Mouse (Mus musculus): ENCODE measurements at regions not wholly inside any gene's neighbourhood (a gene's known extent, or its start where the extent isn't known, plus 50 kb on each side); places are given as distances from the start of the nearest gene placed in this dataset.
"Not testable (repeated sequence)": the region's sequence is repeated elsewhere in the genome, so short reads cannot be mapped to it uniquely, and the experiment has no call there.

DNA sequence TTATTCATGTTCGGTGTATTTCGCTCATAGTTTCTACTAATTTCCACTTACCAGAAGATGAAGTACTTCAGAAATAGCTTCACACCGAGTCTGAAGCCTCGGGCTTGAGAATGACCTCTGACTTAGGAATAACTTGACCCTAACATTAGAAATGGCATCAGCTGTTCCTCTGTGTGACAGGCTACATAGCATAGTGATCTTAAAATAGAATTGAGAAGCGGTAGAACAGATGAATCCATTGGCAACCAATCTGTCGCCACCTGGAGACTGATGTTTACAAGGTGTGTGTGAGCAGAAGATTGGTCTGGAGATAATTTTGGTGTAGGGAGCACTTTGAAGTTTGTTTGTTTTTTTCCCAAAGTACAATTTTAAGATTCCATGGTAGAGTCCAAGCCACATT is 60.9 kb upstream of the Ahi1 start:
- no peak for DNase-seq

DNA sequence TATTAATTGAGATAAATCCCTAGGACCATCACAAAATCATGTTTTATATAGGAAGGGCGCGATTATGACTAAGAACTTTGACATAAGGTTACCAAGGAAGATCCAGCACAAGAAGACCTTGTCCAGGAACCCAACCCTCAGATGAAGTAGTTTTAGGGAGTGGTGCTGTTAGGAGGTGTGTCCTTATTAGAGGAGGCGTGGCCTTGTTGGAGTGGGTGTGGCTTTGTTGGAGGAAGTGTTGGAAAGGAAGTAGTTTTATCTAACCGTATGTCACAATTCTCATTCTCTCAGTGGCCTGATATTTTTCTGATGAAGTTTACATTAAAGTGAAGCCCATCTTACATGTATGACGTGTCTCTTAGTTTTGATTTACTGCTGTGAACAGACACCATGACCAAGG is 68.7 kb upstream of the Ahi1 start:
- no peak for DNase-seq

DNA sequence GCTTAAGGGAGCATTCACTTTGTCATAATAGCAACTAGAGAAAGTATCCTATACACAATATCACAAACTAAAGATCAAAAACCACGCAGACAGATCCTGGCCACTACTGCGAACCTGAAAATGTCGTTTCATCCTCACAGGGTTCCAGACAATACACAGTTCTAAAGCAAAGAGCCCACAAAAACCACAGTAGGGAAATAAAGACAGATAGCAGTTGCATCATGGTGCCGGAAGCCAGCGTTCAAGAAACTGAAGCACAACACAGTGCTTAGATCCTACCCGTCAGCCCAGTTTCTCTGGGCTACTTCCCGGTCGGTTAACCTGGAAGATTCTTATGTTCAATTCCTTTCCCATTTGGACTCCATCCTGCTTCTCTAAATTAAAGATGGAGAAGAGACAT is 69.7 kb upstream of the Ahi1 start:
- no peak for DNase-seq

DNA sequence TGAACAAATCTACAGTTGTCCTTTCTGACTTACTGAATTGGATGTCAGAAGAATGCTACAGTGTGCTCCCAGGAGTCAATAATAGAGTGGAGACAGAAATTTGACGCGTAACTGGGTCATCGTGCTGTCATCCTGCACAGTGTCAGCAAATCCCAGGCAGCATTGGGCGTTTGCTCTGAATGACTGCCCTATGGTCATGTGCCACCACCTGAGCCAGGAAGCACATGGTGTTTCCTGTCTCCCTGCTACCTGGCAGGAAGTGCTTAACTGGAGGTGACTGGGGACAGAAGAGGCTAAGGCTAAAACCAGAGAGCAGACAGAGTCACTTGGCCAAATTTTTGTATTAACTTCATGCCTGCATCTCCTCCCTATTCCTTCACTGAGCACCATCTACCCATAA is 72.1 kb upstream of the Ahi1 start:
- DNase-seq: no peak

DNA sequence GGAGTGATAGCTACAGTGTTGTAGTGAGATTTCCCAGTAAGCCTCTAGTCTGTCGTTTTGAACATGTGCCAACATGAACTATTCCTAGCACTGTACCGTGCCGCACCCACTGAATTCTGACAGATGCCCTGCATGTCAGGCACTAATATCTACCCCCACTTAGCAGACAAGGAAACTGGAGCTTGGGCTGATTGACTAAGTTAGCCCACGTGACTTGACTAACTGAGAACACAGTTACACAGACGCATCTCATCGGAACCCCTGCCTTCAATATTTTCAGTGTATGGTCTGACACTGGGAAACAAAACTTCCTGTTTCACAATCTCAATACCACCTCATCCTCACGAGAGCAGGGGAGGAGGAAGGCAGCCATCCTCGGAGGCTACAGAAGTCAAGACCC is 72.9 kb upstream of the Ahi1 start:
- DNase-seq: no peak

DNA sequence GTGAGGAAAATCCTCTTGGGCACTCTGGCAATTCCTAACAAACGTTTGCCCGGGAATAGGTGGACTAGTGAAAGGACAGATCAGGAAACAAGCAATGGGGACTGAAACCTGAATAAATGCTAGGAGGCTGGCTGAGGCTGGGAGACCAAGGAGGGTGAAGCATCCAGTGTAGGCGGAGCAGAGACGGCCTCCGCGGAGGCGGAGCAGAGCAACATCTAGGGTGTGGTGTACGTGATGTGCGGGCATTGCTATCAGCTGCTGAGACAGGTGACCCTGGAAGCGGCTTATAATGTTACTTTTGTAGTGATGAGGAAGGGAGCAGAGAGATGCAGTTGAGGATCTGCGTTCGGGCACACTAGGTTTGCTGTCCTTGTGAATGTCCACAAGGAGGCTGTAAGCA is 85.3 kb upstream of the Ahi1 start:
- no peak for DNase-seq

DNA sequence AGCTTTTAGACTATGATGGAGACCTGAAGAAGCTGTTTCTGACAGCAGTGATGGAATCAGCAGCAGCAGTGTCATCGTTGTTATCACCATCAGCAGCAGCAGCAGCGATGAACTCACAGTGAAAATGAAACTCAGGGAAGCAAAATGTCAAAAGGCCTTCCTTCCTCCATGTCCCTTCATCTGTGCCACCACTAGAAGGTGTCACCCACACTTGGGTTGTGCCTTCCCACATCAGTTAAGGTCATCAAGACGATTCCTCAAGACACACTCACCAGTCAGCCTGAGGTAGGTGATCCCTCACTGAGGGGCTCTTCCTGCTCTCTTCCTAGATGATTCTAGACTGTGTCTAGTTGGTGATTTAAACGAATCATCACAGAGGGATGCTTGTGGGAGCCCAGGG is 87.3 kb upstream of the Ahi1 start:
- no peak for DNase-seq

DNA sequence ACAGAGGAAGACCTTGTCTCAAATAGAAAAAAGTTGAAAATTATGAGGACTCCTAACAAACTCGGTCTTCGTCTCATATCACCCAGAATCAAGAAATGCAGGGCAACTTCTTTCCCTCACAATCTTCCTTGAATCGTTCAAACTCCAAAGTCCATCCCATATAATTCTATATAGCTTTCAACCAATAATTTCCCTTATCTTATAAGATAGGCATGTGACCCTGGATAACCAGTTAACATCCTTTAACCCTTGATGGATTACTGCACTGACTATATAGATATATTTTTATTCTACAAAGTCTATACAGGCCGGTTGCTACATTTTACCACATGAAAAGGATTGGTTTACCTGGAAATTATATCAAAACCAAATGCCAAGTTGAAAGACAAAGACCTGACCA is 94.9 kb upstream of the Ahi1 start:
- no peak for DNase-seq

DNA sequence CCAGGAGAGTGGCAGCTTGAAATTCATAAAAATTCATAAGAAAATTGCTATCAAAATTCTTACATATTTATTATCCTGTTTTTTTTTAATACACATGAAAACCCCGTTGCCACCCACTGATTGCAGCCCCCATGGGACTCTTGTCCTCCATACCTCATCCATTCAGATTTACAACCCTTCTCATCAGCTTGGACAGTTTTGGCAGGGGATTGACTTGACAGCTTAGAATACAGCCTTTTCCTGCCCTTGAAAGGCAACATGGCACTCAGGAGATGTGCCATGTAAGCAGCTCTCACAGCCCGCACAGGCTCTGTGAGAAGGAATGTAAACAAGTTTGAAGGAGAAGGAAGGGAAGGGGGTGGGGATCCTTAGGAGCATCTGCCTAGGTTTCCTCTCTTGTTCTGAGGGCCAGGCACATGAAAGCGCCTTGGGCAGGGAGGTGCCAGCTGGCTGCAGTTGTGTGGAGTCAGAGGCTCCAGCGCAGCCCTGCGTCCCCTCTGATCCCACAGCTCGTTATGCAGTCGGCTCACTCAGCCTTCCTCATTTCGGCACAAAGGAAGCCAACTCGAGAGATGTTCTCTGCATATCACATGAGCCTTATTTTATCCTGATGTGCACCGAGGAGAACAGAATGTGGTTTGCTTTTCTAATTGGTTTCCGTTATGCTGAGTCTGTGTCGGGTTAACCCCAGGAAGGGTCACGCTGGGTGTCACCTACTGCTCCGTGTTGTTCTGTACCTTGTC is 97.6 kb upstream of the Ahi1 start:
- DNase-seq: peak in 1 of 2 experiments; percentile 40

DNA sequence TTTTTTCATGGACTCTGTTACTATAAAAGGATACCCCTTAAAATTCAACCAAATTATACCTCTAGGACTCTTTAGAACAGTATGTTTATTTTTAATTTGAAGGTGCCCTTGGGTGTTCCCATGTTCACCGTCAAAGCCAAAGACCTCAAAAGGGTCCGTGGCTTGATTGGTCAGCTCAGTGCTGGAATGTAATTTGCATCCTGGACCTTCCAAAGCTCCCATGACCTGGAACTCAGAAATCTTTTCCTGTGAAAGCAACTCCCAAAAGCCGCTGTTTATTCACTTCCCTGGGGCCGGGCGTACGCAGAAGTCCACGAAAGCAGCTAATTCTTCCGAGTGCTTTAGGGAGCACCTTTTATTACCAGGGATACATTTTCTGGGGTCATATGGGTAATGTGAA is 105.1 kb upstream of the Ahi1 start:
- peak; percentile 29 to 71 for DNase-seq

DNA sequence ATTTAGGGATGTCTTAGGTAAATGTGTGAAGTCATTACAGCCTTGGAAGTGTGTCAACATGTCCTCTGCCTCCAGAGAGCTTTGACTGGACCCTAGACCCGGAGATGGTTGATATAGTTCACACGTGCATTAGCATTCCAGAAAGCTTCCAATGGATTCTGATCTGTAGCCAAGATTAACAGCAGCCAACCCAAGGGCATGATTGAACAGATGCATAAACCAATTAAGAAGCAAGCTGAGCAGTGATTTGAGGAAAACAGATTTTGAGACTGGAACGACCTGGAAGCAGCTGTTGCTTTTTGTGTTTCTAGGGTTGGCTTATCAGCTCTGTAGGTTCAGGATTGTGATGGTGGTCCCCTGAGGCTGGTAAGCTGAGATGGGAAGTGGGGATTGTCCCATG is 109.1 kb upstream of the Ahi1 start:
- no peak for DNase-seq

DNA sequence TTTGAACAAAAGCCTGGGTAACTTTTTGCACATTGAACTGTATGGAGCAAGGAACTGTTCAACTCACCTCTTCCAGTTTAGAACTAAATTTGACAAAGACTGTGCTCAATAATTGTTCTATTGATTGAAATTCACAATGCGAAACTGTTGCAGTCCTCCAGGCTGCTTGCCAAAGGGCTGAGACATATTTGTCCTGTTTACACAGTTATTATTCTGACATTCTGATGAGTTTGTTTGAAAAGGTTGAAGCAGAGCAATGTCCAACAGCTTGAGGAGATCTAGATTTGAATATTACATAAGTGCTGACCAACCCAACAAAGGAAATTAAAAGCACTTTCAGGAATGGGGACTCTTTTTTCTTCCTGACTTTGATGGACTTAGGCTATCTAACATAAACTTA is 110.2 kb upstream of the Ahi1 start:
- peak in 1 of 2 experiments; percentile 27 for DNase-seq

DNA sequence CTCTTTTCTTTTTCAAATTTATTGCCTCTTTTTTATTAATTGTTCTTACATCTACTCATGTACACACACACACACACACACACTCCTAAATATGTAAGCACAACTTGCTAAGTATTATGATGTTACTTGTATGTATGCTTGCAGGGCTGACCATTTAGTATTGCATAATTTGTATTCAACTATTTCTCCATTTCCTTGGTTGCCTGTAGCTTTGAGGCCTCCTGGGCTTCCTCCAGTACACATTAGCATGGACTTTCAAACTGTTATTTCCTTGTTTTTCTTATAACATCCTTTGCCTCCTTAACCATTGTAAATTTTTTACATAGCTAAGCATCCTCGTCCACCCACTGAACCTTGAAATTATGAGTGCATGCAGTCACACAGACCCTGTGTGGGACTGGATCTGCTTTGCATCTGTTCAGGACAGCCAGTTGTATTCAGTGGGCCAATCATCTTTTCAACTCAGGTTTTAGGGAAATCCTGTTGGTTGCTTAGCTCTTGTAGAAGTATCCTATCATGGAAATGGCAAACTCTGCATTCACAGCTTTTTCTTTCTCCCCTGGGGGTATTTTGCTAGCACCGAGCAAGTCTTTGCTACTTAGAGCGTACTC is 110.8 kb upstream of the Ahi1 start:
- peak; percentile 28 to 66 for DNase-seq

DNA sequence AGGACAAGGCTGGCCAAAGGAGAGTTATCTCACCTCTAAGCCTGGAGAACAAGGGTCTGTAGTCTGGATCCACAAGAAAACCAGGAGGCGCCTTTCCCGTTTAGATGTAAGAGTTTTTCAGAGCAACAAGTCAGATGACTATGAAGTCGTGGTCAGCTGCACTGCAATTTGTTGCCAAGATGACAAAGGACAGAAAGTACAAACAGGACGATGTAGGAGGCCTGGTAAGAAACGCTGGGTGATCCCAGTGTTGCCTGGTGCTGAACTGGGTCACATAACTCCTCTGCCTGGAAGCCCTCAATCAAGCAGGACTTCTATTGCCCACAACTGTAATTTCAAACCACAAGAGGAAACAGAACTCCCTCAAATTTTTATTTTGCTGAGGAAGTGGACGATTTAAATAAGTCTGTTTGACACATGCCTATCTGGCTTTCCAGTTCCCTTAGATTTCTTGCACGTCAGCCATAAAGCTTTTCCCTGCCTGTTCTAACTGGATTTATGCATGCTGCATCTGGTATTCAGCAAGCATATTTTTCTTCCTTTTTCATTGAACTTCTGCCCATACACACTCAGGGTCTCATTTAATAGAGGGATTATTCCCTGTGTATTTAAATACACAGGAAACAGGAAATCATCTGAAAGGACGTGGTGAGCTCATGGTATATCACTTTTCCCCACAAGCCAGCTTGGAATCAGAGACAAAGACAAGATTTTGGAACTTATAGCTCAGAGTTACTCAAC is 113.5 kb upstream of the Ahi1 start:
- DNase-seq: peak; percentile 51 to 71

DNA sequence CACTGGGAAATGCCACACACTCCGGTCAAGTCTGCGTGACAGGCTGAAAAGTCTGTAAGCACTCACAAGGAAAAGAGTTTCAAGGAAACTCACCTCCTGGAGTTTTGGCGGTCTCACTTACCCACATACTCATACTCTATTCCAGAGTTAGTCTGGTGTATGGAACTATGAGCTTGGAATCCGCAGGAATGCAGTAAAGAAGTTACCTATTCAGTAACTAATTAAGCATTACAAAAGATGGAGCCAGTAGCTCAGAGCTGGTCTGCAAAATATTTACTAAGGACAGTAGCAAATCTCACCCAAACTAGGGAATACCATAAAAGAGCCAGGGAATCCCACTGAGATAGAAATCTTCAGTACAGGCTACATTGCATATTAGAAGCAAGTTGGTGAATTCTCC is 111.9 kb upstream of the Pde7b start:
- not testable (repeated sequence) for DNase-seq

DNA sequence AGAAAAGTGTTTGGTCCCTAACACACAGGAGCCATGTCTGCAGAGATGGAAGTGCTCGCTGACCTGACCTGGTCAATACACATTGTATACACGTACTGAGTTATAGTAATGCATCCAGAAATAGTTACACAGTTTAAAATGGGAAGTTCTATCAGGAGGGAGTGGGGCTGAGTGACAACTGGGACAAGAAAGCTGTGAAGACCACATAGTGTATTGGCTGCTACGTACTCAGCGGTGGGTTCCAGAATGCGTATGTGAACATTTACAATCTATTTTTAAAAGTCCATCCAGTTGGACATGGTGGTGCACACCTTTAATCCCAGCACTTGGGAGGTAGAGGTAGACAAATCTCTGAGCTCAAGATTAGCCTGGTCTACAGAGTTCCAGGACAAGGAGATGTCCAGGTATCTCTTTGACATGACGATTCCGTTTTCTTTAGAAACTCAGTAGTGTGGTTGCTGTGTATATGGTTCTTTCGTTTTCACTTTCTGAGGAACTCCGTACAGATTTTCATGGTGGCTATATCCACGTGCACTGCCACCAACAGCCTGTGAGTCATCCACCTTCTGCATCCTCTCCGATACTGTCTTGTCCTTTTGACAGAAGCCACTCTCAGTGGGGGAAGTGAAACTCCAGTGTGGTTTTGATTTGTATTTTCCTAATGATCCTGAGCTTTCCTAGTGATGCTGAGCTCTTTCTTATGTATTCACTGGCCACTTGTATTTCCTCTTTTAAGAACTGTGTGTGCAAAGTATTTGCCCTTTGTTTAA is 110.1 kb upstream of the Pde7b start:
- no peak for DNase-seq

DNA sequence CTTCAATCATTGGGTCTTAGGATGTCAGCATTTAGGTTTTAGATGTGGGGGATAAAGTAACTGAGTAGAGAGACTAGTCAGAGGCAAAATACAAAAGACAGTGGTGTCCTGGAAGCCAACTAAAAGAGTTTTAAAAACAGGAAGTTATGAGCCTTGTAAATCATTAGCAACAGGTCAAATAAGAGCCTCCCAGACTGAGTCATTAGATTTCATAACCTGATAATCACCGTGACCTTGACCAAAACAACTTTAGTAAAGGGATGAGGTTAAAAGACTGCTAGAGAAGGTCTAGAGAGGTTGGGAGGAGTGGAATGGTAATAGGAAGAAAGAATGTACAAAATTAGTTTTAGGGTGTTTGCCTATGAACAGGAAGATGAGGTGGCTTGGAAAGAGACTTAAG is 103.4 kb upstream of the Pde7b start:
- DNase-seq: no peak

DNA sequence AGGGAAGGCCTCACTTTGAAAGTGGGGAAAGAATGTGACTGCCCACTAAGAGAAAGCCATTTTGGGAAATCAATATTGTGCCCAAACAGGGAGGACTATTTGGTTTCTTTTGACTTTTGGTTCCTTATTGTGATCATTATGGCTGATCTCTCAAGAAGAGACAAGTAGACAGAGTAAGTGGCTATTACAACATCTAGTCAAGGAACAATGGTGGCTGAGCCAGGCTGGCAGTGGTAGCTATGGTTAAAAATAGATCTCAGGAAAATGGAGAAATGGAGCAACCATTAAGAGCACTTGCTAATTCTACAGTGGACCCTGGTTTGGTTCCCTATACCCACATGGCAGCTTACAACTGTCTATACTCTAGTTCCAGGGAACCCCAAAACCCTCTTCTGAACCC is 102.6 kb upstream of the Pde7b start:
- DNase-seq: no peak

DNA sequence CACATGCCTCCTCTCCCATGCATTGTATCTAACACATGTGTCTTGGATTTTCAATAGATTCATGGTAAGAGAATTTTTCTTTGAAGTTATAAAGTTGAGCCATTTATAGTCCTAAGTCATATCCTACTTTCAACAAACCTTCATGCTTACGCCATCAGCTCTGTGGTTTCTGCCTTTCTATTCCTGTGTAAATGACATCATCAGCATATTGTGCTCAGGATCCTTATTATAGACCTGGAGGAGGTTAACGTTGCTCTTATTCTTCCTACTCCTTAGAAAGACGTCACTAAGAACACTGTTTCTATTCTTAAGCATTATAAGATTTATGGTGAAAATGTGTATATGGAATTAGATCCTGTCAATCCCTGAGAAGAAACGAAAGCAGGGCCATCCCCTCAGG is 93.7 kb upstream of the Pde7b start:
- DNase-seq: no peak

DNA sequence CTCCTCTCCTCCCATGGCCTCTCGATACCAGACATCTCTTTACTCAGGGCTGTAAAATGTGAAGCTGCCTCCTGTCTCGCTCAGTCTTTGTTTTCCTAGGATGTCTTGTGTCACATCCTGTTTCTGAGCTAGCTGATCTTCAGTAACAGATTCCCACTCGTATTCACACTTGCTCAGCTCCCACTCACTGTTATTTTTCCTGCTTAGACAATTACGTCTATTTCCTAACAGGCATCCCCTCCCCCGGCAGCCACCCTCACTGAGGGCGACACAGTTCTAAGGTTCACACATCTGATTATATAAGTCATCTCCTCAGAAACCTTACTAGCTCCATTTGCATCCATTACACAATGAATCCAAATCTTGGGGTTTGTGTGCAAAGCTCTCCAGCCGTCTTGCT is 74.9 kb upstream of the Pde7b start:
- no peak for DNase-seq

DNA sequence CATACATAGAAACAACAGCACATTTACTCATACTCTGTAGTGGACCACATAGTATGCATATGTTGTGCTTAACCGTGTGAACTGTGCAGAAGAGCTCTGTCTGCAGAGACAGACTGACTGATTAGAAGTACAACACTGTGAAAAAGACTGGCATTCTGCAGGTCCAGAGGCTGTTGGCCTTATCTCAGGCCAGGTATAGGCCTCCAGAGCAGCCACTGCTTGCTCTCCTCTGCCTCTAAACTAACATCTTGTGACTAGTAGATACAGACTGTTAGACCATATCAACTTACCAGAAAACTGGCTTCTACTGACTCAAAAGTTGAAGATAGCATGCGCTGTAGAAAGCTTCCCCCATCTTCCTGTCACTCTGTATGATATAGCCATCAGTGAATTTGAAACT is 73.5 kb upstream of the Pde7b start:
- DNase-seq: no peak

DNA sequence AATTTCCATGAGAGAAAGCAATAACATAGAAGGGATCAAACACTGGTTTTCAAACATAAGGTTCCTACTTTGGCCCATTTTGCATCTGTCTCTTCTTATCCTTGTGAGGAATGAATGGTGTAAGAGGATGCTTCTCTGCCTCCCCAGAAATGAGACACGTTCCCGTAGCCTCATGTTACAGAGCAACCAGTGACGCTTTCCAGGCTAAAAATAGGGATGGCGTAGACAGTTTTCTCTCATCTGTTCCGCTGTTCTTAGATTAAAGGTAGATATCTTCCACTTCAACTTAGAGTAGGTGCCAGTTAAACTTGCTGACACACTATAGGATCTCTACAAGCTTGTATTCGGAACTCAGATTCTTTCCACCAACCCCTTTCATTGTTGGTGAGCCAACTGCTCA is 69.1 kb upstream of the Pde7b start:
- DNase-seq: no peak

DNA sequence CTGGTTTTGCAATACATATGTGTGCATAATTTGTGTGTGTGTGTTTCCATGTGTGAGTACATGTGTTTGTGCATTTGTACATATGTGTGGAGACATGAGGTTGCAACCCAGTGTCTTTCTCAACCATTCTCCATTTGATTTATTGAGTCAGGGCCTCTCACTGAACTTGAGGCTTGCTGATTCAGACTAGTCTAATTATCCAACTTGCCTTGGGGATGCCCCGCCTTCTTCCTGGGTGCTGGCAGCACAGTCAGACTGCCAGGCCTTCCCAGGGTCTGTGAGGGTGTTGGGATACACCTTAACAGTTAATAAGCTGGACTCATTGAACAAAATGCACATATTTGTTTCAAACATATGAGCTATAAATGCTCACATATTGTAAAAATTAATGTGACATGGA is 56.1 kb upstream of the Pde7b start:
- no peak for DNase-seq

All from kidney, postnatal 25 days (tissue).